9 mouse cellular contexts compared by ENCODE assay signal in genomic region chr11:67350153-67350768, GRCm38 (mm10). TPM values are rescaled to one million over a fixed set of nuclear protein-coding genes. Genes with fewer than 3 reads are reported as not detected.
A peak's percentile ranks its signal among the peaks of the same experiment; 100 is the strongest.
DNase-seq lines count a peak whose midpoint lies in the region; ATAC-seq and TF ChIP-seq lines count a peak whose summit lies in the region.
"Had no signal": no experiment of that assay in that cellular context is flagged by ENCODE, and none has a peak within 500 bp of the region (broad histone marks: within the 10 kb centered on the region; RNA-seq: fewer than 3 reads in every experiment).

No protein-coding gene starts in this region.

- H3K27ac ChIP-seq in bone marrow macrophage, adult 2 months (ENCODE audit: insufficient read depth, low read depth, low read length): no peak overlapping the region
- no peak overlapping the region for H3K27ac ChIP-seq in embryonic facial prominence, embryonic 14.5 days (replicated peaks; ENCODE audit: low read depth, low read length)
- H3K27ac ChIP-seq in heart, embryonic 10.5 days: no peak overlapping the region
- H3K27ac ChIP-seq in kidney, postnatal 0 days: no peak overlapping the region
- H3K27ac ChIP-seq in liver, adult 2 months (replicated peaks; ENCODE audit: insufficient read depth, low read depth, low read length): no peak overlapping the region
- H3K27ac ChIP-seq in olfactory bulb, adult 2 months (ENCODE audit: insufficient read depth, low read depth, low read length): no peak overlapping the region
- H3K27ac ChIP-seq: heart, embryonic 13.5 days had no signal

- H3K4me1 ChIP-seq in E14TG2a.4 (replicated peaks; ENCODE audit: low read depth, low read length): peaks cover 44% of the 10 kb centered on the region
- no peaks in the 10 kb centered on the region for H3K4me1 ChIP-seq in bone marrow macrophage, adult 2 months (ENCODE audit: control insufficient read depth, insufficient read depth, low read length)
- H3K4me1 ChIP-seq in embryonic facial prominence, embryonic 14.5 days (ENCODE audit: control insufficient read depth, insufficient read depth, low read length): no peaks in the 10 kb centered on the region
- no peaks in the 10 kb centered on the region for H3K4me1 ChIP-seq in heart, embryonic 10.5 days
- no peaks in the 10 kb centered on the region for H3K4me1 ChIP-seq in kidney, postnatal 0 days (replicated peaks; ENCODE audit: insufficient read depth, low read length)
- no peaks in the 10 kb centered on the region for H3K4me1 ChIP-seq in liver, adult 2 months (ENCODE audit: control insufficient read depth, insufficient read depth, low read length)
- no peaks in the 10 kb centered on the region for H3K4me1 ChIP-seq in olfactory bulb, adult 2 months (ENCODE audit: control insufficient read depth, insufficient read depth, low read length)
- H3K4me1 ChIP-seq: heart, embryonic 13.5 days had no signal

- H3K79me2 ChIP-seq in liver, adult 2 months (ENCODE audit: control insufficient read depth, insufficient read depth, low read length): no peaks in the 10 kb centered on the region

- peaks cover 10% of the 10 kb centered on the region; the same call in 1 of the 2 replicates for H3K27me3 ChIP-seq in E14TG2a.4 (ENCODE audit: insufficient read depth, low read length)
- H3K27me3 ChIP-seq in embryonic facial prominence, embryonic 14.5 days (replicated peaks; ENCODE audit: control insufficient read depth, insufficient read depth, low read length): no peaks in the 10 kb centered on the region
- H3K27me3 ChIP-seq in heart, embryonic 10.5 days (ENCODE audit: insufficient read depth, poor library complexity, severe bottlenecking): peaks cover 32% of the 10 kb centered on the region; the same call in 1 of the 2 replicates
- no peaks in the 10 kb centered on the region for H3K27me3 ChIP-seq in kidney, postnatal 0 days (ENCODE audit: insufficient read depth, low read length)
- H3K27me3 ChIP-seq in liver, adult 2 months (ENCODE audit: control insufficient read depth, insufficient read depth, low read length): no peaks in the 10 kb centered on the region

- peak; percentile 88 for DNase-seq in embryonic facial prominence, embryonic 14.5 days (ENCODE audit: low spot score)
- peak; percentile 85 for DNase-seq in heart, embryonic 10.5 days (ENCODE audit: low spot score)
- DNase-seq in kidney, postnatal 0 days (ENCODE audit: low spot score): peak; percentile 87
- DNase-seq in liver, adult 2 months (ENCODE audit: extremely low read depth, low read depth, low spot score): peak; percentile 42
- DNase-seq in thymus, postnatal 0 days (ENCODE audit: low spot score): peak; percentile 45

- TF ChIP-seq POLR2A in bone marrow macrophage, adult 2 months (IDR thresholded peaks at IDR 0.05; ENCODE audit: borderline replicate concordance, low read depth, low read length): no peak
- no peak for TF ChIP-seq POLR2A in liver, adult 2 months (IDR thresholded peaks at IDR 0.05; ENCODE audit: extremely low read depth, insufficient read depth, low read length)
- no peak for TF ChIP-seq POLR2A in olfactory bulb, adult 2 months (IDR thresholded peaks at IDR 0.05; ENCODE audit: insufficient read depth, low read depth, low read length)

- no peak overlapping the region for H3K9ac ChIP-seq in embryonic facial prominence, embryonic 14.5 days (ENCODE audit: low read depth, low read length)
- H3K9ac ChIP-seq in kidney, postnatal 0 days (ENCODE audit: low read depth, low read length): no peak overlapping the region
- no peak overlapping the region for H3K9ac ChIP-seq in liver, adult 2 months (ENCODE audit: low read depth, low read length)
- H3K9ac ChIP-seq: heart, embryonic 13.5 days had no signal

- H3K4me3 ChIP-seq in E14TG2a.4 (replicated peaks; ENCODE audit: low read length): no peak overlapping the region
- H3K4me3 ChIP-seq in bone marrow macrophage, adult 2 months (ENCODE audit: insufficient read depth, low read length): no peak overlapping the region
- no peak overlapping the region for H3K4me3 ChIP-seq in embryonic facial prominence, embryonic 14.5 days (ENCODE audit: low read depth, low read length)
- no peak overlapping the region for H3K4me3 ChIP-seq in heart, embryonic 10.5 days
- no peak overlapping the region for H3K4me3 ChIP-seq in kidney, postnatal 0 days (replicated peaks; ENCODE audit: low read depth, low read length)
- H3K4me3 ChIP-seq in liver, adult 2 months (ENCODE audit: insufficient read depth, low read depth, low read length): no peak overlapping the region
- no peak overlapping the region for H3K4me3 ChIP-seq in olfactory bulb, adult 2 months (ENCODE audit: insufficient read depth, low read depth, low read length)
- H3K4me3 ChIP-seq: heart, embryonic 13.5 days had no signal

- ATAC-seq in embryonic facial prominence, embryonic 14.5 days (ENCODE audit: low read depth): peak; percentile 81
- ATAC-seq in kidney, postnatal 0 days (replicated peaks; ENCODE audit: low FRiP score, low read depth): no peak; the same call in 1 of the 2 replicates

- H3K9me3 ChIP-seq in E14TG2a.4 (ENCODE audit: low read length): no peaks in the 10 kb centered on the region
- no peaks in the 10 kb centered on the region for H3K9me3 ChIP-seq in embryonic facial prominence, embryonic 14.5 days (ENCODE audit: control insufficient read depth, low read length)
- no peaks in the 10 kb centered on the region for H3K9me3 ChIP-seq in heart, embryonic 10.5 days
- H3K9me3 ChIP-seq in kidney, postnatal 0 days (replicated peaks; ENCODE audit: low read length): no peaks in the 10 kb centered on the region
- H3K9me3 ChIP-seq: heart, embryonic 13.5 days had no signal

- peak overlapping the region; percentile 39; the same call in 1 of the 2 replicates for H3K4me2 ChIP-seq in embryonic facial prominence, embryonic 14.5 days (ENCODE audit: low read depth, low read length)
- no peak overlapping the region for H3K4me2 ChIP-seq in kidney, postnatal 0 days (ENCODE audit: low read length)
- H3K4me2 ChIP-seq: heart, embryonic 13.5 days had no signal

- H3K36me3 ChIP-seq in E14TG2a.4 (ENCODE audit: insufficient read depth, low read length): no peaks in the 10 kb centered on the region
- no peaks in the 10 kb centered on the region for H3K36me3 ChIP-seq in embryonic facial prominence, embryonic 14.5 days (ENCODE audit: control insufficient read depth, insufficient read depth, low read length)
- no peaks in the 10 kb centered on the region for H3K36me3 ChIP-seq in heart, embryonic 10.5 days
- H3K36me3 ChIP-seq in kidney, postnatal 0 days (ENCODE audit: insufficient read depth, low read length): no peaks in the 10 kb centered on the region
- no peaks in the 10 kb centered on the region for H3K36me3 ChIP-seq in liver, adult 2 months (ENCODE audit: control insufficient read depth, insufficient read depth, low read length)
- H3K36me3 ChIP-seq: heart, embryonic 13.5 days had no signal

- peak; percentile 83 for TF ChIP-seq CTCF in E14TG2a.4 (conservative IDR thresholded peaks at IDR 0.05; ENCODE audit: low read length)
- peak; percentile 90 for TF ChIP-seq CTCF in bone marrow macrophage, adult 2 months (IDR thresholded peaks at IDR 0.05; ENCODE audit: low read depth, low read length)
- peak; percentile 96 for TF ChIP-seq CTCF in kidney, postnatal 0 days (IDR thresholded peaks at IDR 0.05; ENCODE audit: low read depth)
- TF ChIP-seq CTCF in liver, adult 2 months (IDR thresholded peaks at IDR 0.05; ENCODE audit: low read depth, low read length): peak; percentile 75
- 0 out of 2 replicates have a peak, but pooled peaks have one; percentile 28 for TF ChIP-seq CTCF in olfactory bulb, adult 2 months (IDR thresholded peaks at IDR 0.05; ENCODE audit: insufficient read depth, low read depth, low read length)

- WGBS in embryonic facial prominence, embryonic 14.5 days: 51% methylated on average over 14 of the region's 14 CpGs
- 51% methylated on average over 14 of the region's 14 CpGs for WGBS in heart, embryonic 10.5 days
- WGBS in kidney, postnatal 0 days: 54% methylated on average over 14 of the region's 14 CpGs
- 44% methylated on average over 14 of the region's 14 CpGs for WGBS in liver, adult 2 months
- WGBS in olfactory bulb, adult 2 months: 59% methylated on average over 14 of the region's 14 CpGs

RNA-seq across cellular contexts. Expression of gene Myh13, which starts 28.8 kb away (rescaled TPM):
- not detected in 2 replicates for polyA plus RNA-seq in bone marrow macrophage, adult 2 months (2012; ENCODE audit: insufficient read depth, insufficient read length, missing spikeins)
- 0.33 and 0.39 TPM in 2 replicates for polyA plus RNA-seq in embryonic facial prominence, embryonic 14.5 days (2014; fragmentation: Nextera tagmentation; extraction: Ambion mirVana)
- 0.06 TPM in 1 of 2 replicates, not detected in the other for polyA plus RNA-seq in heart, embryonic 10.5 days (2016; fragmentation: Nextera tagmentation; extraction: Ambion mirVana)
- not detected in 2 replicates for polyA plus RNA-seq in kidney, postnatal 0 days (2015; fragmentation: Nextera tagmentation; extraction: Ambion mirVana)
- total RNA-seq in liver, adult 2 months (2014; rRNA removed): not detected in 2 replicates
- polyA plus RNA-seq in liver, adult 2 months (2012; rRNA removed): not detected in 2 replicates
- not detected in 2 replicates for polyA plus RNA-seq in olfactory bulb, adult 2 months (2012; ENCODE audit: insufficient read depth, insufficient read length, low replicate concordance, missing spikeins)
- 0.09 and 0.20 TPM in 2 replicates for polyA plus RNA-seq in thymus, postnatal 0 days (2015; fragmentation: Nextera tagmentation; extraction: Ambion mirVana)

Comparison
In these comparisons a context has a peak if more than half of its experiments do, and no peak if none do; other contexts are left out.
1. CTCF ChIP-seq: peak in every context shown above with its lines; median percentile 96 in kidney, postnatal 0 days; 90 in bone marrow macrophage, adult 2 months; 83 in E14TG2a.4; 75 in liver, adult 2 months; 28 in olfactory bulb, adult 2 months.